Mouse (Mus musculus) liver, embryonic 11.5 days (tissue): ENCODE data around the gene Zmym5. TPM values are rescaled to one million over a fixed set of nuclear protein-coding genes. Genes with fewer than 3 reads are reported as not detected.
A peak's percentile ranks its signal among the peaks of the same experiment; 100 is the strongest.
"Not testable (repeated sequence)": the region's sequence is repeated elsewhere in the genome, so short reads cannot be mapped to it uniquely, and the experiment has no call there.

ENCODE experiments used
- ATAC-seq: fragments of 200-750 bp; cut with Nextera tagmentation; replicated peaks from 2 replicates; pipeline ENCODE4 v1.8.0; 2017; ENCODE audit warnings: moderate number of reproducible peaks, mild to moderate bottlenecking, moderate TSS enrichment, moderate library complexity; ENCODE audit not compliant: low FRiP score
- DNase-seq: peaks from one replicate; pipeline ENCODE4 v3.0.0-alpha.2; 2017; ENCODE audit warnings: low spot score
- H3K27ac ChIP-seq: fragments of 300-500 bp; sonication (generic); 2 replicates; pipeline ENCODE4 v1.5.1; 2014; ENCODE audit warnings: mild to moderate bottlenecking, low read depth, low read length, control low read depth
- H3K27me3 ChIP-seq: fragments of 300-500 bp; sonication (generic); replicated peaks from 2 replicates; pipeline ENCODE4 v1.6.1; 2014; ENCODE audit warnings: low read length, mixed read lengths; ENCODE audit not compliant: control insufficient read depth, insufficient read depth
- H3K36me3 ChIP-seq: fragments of 300-500 bp; sonication (generic); 2 replicates; pipeline ENCODE4 v1.6.1; 2014; ENCODE audit warnings: mild to moderate bottlenecking, low read length, moderate library complexity, mixed read lengths; ENCODE audit not compliant: control insufficient read depth, insufficient read depth
- H3K4me1 ChIP-seq: fragments of 300-500 bp; sonication (generic); replicated peaks from 2 replicates; pipeline ENCODE4 v1.6.1; 2014; ENCODE audit warnings: low read length, mixed read lengths; ENCODE audit not compliant: control insufficient read depth, insufficient read depth
- H3K4me2 ChIP-seq: fragments of 300-500 bp; sonication (generic); 2 replicates; pipeline ENCODE4 v1.6.1; 2014; ENCODE audit warnings: mild to moderate bottlenecking, control low read depth, moderate library complexity
- H3K4me3 ChIP-seq: fragments of 300-500 bp; sonication (generic); 2 replicates; pipeline ENCODE4 v1.5.1; 2014; ENCODE audit warnings: low read depth, low read length, control low read depth
- H3K9ac ChIP-seq: fragments of 300-500 bp; sonication (generic); 2 replicates; pipeline ENCODE4 v1.6.1; 2014; ENCODE audit warnings: low read depth, low read length, control low read depth
- H3K9me3 ChIP-seq: fragments of 300-500 bp; sonication (generic); 2 replicates; pipeline ENCODE4 v1.6.1; 2016; ENCODE audit warnings: low read length, inconsistent platforms, mixed read lengths; ENCODE audit not compliant: control insufficient read depth
- WGBS: fragments of 180-500 bp; shearing (Covaris S2); extraction: QIAGEN DNeasy Blood & Tissue Kit; methylation state at CpG from one replicate; pipeline ENCODE4 v1.1.7; 2014; 5-methylcytosine and 5-hydroxymethylcytosine counted together
- polyA plus RNA-seq: library from polyadenylated mRNA; unstranded; fragments of >200 nt; fragmentation: Nextera tagmentation; extraction: Ambion mirVana; gene quantifications from 2 replicates; pipeline ENCODE4 v1.2.1, GENCODE M21; 2014

Gene Zmym5
- 15.2 and 15.6 TPM in 2 replicates for polyA plus RNA-seq

DNA sequence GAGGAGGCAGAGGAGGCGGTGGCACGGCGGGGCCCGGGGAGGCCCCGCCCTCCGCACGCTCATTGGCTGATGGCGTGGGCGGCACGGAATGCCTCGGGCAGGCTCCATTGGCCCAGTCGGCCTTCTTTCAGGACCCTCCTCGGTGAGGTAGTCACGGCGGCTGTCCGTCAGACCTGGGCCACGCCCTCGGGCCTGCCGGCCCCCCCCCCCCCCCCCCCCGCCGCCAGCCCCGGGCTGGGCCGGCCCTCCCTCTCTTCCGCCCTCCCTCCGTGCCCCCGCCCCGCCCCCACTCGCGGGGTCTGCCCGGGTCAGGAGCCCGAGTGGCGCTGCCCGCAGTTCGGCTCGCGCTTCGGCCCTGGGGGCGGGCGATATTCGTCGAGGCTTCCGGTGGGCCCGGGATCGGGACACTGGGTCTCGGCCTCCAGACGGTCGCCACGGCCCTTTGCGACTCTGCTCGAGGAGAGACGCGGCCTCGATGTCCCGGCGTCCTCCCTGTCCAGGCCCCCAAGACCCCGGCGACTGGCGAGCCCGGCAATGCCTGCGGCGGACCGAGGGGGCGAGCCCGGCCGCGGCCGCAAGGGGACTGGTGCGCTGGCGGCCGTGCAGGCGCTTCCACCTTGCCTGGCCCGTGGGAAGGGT, at the start of gene Zmym5:
Zmym5 (minus strand) TSS at position 16 of the 639 bp plus-strand sequence.
- H3K9ac ChIP-seq: peak within 1 kb of the TSS; percentile 80
- WGBS: under 1% methylated on average over 37 of the region's 72 CpGs
- H3K36me3 ChIP-seq, H3K9me3 ChIP-seq, H3K27me3 ChIP-seq, H3K4me1 ChIP-seq: not testable (repeated sequence)
- peak within 1 kb of the TSS; percentile 75 for H3K4me3 ChIP-seq
- DNase-seq: peak; percentile 89
- H3K4me2 ChIP-seq: peak within 1 kb of the TSS; percentile 80
- ATAC-seq: peak; percentile 98
- H3K27ac ChIP-seq: peak within 1 kb of the TSS; percentile 85

DNA sequence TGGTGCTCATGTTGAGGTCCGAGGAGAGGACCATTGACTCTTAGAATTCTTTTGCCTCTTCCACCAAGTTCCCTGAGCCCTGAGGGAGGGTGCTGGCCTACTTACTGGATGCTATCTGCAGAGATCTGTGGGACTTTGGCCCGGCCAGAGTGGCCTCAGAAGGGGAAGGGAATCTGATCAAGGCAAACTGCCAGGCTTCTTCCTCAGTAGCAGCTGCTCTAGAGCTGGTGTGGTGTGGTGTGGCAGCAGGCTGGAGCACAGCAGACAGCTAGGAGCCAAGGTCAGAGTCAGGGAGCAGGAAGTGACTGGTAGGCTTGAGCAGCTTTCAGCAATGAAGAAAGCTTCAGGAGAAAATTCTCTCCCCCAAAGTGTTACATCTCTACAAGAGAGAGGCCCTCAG, 38.2 kb upstream of the Zmym5 start:
- ATAC-seq (no peak), DNase-seq (no peak)
- Histone ChIP-seq H3K27ac (no peak overlapping the region), H3K36me3 (no peaks in the 10 kb centered on the region), H3K9ac (no peak overlapping the region), H3K9me3 (no peaks in the 10 kb centered on the region; the same call in 1 of the 2 replicates), H3K27me3 (no peaks in the 10 kb centered on the region), H3K4me1 (no peaks in the 10 kb centered on the region), H3K4me2 (no peak overlapping the region), H3K4me3 (no peak overlapping the region)
- WGBS: 36% methylated on average over 2 of the region's 2 CpGs

DNA sequence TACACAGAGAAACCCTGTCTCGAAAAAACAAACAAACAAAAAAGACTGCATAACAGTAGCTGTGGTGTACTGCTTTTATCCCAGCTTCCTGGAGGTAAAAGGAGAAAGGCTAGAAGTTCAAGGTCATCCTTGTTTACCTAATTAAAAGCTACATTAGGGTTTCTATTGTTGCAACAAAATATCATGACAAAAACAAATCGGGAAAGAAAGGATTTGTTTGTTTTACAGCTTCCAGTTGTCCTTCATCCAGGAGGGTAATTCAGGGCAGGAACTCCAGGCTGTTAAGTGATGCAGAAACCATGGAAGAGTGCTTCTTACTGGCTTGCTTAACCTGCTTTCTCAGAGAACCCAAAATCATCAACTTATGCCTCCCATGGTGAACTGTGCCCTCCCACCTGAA, 36.8 kb upstream of the Zmym5 start:
- DNase-seq (no peak), ATAC-seq (no peak)
- Histone ChIP-seq H3K4me3 (no peak overlapping the region), H3K27ac (no peak overlapping the region), H3K27me3 (no peaks in the 10 kb centered on the region), H3K4me1 (no peaks in the 10 kb centered on the region), H3K9ac (no peak overlapping the region), H3K9me3 (no peaks in the 10 kb centered on the region), H3K4me2 (no peak overlapping the region), H3K36me3 (no peaks in the 10 kb centered on the region)
- WGBS: 56% methylated on average over 2 of the region's 2 CpGs

DNA sequence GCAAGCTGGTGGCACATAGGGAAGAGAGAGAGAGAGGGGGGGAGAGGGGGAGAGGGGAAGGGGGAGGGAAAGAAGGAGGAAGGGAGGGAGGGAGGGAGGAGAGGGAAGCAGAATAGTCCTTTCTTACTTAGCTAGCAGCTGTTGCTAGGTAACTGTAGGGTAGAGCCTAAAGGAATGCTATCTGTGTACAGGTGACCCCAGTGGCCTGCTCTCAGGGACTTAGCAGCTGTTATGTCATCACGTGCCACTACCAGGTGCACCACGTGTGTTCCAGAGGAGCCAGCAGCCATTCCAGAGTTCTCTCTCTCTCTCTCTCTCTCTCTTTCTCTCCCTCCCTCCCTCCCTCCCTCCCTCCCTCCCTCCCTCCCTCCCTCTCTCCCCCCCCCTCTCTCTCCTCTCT, 33.0 kb upstream of the Zmym5 start:
- Histone ChIP-seq H3K9me3 (no peaks in the 10 kb centered on the region), H3K27ac (no peak overlapping the region), H3K4me2 (no peak overlapping the region), H3K4me3 (no peak overlapping the region), H3K36me3 (no peaks in the 10 kb centered on the region), H3K27me3 (no peaks in the 10 kb centered on the region), H3K4me1 (no peaks in the 10 kb centered on the region), H3K9ac (no peak overlapping the region)
- DNase-seq: no peak
- ATAC-seq: no peak
- WGBS: 58% methylated on average over 2 of the region's 2 CpGs

DNA sequence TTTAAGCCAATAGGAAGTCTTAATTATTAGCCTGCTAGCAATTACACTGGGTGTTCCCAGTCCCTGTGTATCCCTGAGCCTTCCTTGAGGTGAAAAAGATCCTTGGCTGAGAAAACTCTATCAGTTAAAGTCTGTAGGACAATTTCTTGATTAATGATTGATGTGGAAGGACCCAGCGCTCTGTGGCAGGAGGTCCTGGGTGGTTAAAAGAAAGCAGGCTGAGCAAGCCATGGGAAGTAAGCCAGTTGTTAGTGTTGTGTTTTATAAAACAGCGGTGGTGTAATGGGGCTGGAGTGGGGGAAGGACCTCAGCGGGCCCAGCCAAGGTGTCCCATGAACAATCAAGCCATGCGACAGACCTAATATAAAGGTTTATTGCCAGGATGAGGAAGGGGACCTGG, 32.5 kb upstream of the Zmym5 start:
- Histone ChIP-seq H3K4me1 (no peaks in the 10 kb centered on the region), H3K27ac (no peak overlapping the region), H3K4me3 (no peak overlapping the region), H3K9ac (no peak overlapping the region), H3K4me2 (no peak overlapping the region), H3K36me3 (no peaks in the 10 kb centered on the region), H3K9me3 (no peaks in the 10 kb centered on the region), H3K27me3 (no peaks in the 10 kb centered on the region)
- no peak for ATAC-seq
- 68% methylated on average over 4 of the region's 4 CpGs for WGBS
- DNase-seq: no peak

DNA sequence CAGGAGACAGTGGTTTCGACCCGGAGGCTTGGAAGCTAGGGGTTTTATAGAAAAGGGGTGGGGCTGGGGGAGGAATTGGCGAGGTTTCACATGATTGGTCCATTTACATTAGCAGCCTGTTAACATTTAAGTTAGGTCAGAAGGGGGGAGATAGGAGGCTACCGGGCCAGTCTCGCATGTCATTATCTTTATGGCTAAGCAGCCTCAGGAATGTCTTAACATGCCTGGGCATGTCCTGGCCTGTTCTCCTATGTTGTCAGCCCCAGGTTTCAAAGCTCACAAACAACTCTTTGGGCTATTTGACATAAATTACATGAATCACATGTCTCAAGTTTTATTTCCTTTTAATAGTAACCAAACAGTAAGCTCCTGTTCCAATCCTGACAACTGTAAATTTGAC, 23.1 kb upstream of the Zmym5 start:
- H3K9ac ChIP-seq, H3K27ac ChIP-seq, H3K4me3 ChIP-seq, H3K4me1 ChIP-seq, H3K27me3 ChIP-seq, H3K36me3 ChIP-seq, H3K9me3 ChIP-seq, H3K4me2 ChIP-seq, DNase-seq, ATAC-seq: not testable (repeated sequence)
- 82% methylated on average over 5 of the region's 5 CpGs for WGBS

DNA sequence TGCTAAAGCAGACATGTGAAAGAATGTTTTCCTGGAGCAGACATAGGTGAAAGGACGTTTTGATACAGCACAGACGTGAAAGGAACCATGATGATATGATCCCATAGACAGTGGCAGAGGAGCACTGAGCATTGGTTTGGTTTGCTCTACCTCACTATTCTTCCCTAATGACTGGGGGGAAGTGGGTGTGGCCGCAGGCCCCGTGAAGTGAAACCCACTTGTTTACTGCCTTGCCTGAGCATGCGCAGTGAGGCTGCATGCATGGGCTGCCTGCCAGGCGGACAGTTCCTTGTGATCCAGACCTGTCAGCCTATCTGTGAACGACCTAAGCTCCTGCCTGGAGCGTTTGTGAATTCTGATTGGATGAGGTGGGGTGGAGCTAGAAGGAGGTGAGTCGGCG, 21.7 kb upstream of the Zmym5 start:
- not testable (repeated sequence) for H3K4me3 ChIP-seq, H3K4me1 ChIP-seq, H3K27me3 ChIP-seq, H3K9ac ChIP-seq, H3K36me3 ChIP-seq, H3K4me2 ChIP-seq, H3K9me3 ChIP-seq, H3K27ac ChIP-seq, ATAC-seq, DNase-seq
- 64% methylated on average over 10 of the region's 10 CpGs for WGBS

DNA sequence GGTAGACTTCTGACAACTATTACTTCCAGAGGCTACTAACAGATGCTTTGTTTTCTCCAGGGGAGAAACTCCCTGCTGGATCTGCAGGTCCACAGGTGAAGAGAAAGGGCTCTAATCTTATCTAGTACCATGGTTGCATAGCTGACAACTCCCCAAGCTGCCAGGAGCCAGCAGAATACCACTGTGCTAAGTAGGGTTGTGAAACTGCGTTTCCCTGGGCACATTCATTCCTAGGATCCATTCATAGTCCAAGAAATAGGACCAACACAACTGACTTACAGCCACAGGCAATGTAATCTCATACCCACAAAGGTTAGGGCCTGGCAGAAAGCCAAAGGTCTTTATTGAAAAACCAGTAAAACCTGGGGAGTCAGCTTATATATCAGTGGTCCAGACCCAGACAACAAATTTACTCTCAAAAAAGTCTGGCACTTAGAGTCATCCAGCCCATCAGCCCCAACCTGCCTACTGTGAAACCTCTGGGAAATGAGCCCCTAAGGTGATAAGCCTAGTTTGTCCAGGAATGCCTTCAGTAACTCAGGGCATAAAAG, 21.1 kb upstream of the Zmym5 start:
- no peak overlapping the region for H3K4me3 ChIP-seq
- H3K9me3 ChIP-seq: no peaks in the 10 kb centered on the region
- no peak for DNase-seq
- WGBS: 60% methylated on average over 1 of the region's 1 CpGs
- no peaks in the 10 kb centered on the region for H3K36me3 ChIP-seq
- no peak overlapping the region for H3K9ac ChIP-seq
- no peak overlapping the region for H3K27ac ChIP-seq
- no peak for ATAC-seq
- H3K27me3 ChIP-seq: no peaks in the 10 kb centered on the region
- no peaks in the 10 kb centered on the region for H3K4me1 ChIP-seq
- H3K4me2 ChIP-seq: no peak overlapping the region

DNA sequence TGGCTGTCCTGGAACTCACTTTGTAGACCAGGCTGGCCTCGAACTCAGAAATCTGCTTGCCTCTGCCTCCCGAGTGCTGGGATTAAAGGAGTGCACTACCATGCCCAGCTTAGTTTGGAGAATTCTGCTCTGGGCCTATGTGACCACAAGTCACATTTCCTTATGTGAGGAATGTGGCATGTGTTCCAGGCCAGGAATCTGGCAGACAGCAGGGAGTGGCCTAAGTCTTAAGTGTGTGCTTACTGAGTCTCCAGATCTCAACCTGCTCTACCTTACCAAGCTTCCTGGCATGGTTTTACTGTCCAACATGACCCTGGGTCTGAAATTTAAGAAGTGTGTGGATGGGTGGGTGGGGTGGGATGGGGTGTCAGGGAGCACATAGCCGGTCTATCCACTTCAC, 20.6 kb upstream of the Zmym5 start:
- Histone ChIP-seq H3K27me3 (no peaks in the 10 kb centered on the region), H3K36me3 (no peaks in the 10 kb centered on the region), H3K4me1 (no peaks in the 10 kb centered on the region), H3K9ac (no peak overlapping the region), H3K4me3 (no peak overlapping the region), H3K4me2 (no peak overlapping the region), H3K27ac (no peak overlapping the region), H3K9me3 (no peaks in the 10 kb centered on the region)
- ATAC-seq: no peak
- no peak for DNase-seq
- WGBS: 81% methylated on average over 3 of the region's 3 CpGs
